Mouse (Mus musculus) fat pad, adult 2 months (tissue): ENCODE measurements around the gene Palm3.

Source experiments
- DNase-seq: peaks from one replicate; pipeline ENCODE4 v3.0.0-alpha.2; 2011; ENCODE audit warnings: low read depth, low spot score; ENCODE audit errors: extremely low read depth

Palm3 gene

DNA sequence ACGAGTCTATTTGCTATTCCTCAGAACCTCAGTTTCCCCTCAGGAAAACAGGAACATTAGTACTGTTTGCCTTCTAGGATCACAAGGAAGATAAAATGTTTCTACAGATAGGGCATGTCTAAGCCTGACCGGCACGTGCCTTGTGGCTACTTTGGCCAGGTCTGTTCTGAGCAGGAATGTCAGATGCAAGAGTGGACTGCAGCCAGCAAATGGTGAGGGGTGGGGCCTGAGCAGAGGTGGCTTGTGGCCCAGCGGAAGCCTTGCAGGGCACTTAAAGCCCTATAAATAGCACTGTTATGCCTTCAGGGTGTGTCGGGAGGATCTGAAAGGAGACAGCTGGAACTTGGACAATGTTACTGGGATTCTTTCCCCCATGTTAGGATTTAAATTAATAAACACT, 1.8 kb downstream of the Palm3 start:
- no peak for DNase-seq

DNA sequence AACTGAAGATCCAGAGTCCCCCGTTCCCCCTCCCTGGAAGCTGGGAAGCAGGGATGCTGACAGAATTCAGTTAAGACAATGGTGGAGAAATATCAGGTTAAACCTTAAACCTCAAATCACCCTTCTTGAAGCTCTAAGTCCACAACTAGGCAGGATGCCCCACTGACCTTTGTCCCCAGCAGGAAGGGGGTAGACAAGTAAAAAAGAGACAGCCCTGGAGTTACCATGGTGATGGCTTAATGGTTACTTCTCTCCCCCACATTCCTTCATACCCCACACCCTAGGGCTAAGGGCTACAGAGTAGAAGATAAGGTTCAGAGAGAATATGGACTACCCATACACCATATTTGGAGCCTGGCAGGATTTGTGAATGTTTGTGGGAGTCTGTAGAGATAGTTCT, 2.4 kb downstream of the Palm3 start:
- DNase-seq, result no peak

DNA sequence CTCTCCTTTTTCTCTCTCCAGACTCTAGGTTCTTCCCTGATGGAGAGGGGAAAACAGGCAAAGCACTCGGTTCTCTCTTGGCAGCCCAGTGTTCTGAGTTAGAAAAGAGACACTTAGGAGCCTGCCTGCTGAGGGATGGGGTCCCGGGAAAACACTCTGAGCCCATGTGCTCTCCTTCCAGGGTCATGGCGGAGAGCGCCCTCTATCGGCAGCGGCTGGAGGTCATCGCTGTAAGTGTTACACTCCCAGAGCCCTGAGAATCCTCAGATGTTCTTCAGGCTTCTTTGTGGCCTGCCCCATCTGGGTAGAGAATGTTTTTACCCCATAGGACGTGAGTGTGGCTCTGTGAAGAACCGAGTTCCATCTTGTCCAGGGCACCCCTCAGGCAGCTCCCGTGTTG, 2.9 kb downstream of the Palm3 start:
- DNase-seq, result no peak

DNA sequence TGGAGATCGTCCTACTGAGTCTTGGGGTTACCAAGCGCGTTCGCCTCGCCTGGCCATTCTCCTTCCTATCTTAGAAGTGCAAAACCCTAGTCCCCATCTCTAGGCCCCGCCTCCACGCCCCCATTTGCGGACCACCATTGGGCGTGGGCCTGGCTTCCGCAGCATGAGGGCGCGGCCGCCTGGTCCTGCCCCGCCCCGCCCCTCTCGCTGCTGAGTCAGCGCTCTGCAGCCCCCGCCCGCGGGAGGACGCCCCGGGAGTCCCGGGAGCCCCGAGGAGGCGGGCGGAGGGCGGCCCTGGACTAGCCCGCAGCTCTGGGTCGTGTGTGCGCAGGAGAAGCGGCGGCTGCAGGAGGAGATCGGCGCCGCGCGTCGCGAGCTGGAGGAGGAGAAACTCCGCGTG, 4.6 kb downstream of the Palm3 start:
- no peak for DNase-seq

- no peak for DNase-seq
Measured at GRCm38 (mm10) chr8:84027449-84027848, 6.2 kb downstream of the Palm3 start.

DNA sequence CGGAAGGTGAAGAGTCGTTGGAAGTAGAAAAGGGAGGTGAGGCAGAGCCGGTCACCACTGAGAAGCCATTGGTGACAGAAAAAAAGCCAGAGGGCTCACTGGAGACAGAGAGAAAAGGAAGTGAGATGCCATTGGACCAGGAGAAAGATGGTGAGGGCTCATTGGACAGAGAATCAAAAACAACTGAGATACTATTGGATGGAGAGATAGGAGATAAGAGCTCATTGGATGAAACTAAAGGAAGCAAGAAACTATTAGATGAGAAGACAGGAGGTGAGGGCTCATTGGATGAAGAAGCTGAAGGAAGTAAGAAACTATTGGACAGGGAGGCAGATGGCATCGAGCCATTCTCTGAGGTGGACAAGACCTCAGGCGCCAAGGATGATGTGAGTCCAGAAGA, 8.0 kb downstream of the Palm3 start:
- DNase-seq, result no peak

DNA sequence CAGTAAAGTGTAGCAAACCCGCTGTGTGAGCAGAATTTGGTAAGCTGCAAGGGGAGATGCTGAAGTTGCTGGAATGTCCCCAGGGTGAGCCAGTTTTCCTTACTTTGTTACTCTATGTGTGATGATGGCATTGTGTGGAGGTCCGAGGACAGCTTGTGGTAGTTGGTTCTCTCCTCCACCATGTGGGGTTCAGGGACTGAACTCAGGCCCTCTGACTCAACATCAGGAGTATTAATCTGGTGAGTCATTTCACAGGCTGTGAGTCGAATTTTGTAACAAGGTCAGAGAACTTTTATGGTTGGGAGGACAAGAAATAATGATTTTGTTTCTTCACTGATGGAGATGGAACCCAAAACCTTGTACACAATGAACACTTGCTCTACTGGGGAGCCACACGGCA, 11.5 kb downstream of the Palm3 start:
- no peak for DNase-seq

GRCm38 (mm10) chr8:84038015-84038414, 16.7 kb downstream of the Palm3 start:
- DNase-seq, result no peak

DNA sequence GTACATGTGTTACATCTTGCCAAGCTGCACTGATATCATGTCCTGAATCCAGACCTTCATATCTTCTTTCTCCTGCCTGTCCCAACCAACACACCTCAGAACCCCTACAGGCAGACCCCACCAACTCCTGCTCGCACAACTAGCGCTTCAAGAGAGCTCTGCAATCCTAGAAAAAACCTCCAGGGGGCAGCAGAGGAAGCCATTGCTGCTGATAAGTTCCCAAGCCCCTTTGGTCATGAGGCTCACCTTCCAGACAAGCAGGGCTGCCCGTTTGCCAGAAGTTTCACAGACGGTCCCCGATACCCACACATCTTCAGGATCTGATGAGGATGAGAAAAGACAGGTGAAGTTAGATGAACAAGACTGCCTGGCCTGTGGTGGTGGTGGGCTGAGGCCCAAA, 17.8 kb downstream of the Palm3 start:
- DNase-seq, result no peak

GRCm38 (mm10) chr8:84042066-84042947, 21.0 kb downstream of the Palm3 start, which contains the start of gene Il27ra:
Il27ra (minus strand) TSS chr8:84042589.
- no peak for DNase-seq

DNA sequence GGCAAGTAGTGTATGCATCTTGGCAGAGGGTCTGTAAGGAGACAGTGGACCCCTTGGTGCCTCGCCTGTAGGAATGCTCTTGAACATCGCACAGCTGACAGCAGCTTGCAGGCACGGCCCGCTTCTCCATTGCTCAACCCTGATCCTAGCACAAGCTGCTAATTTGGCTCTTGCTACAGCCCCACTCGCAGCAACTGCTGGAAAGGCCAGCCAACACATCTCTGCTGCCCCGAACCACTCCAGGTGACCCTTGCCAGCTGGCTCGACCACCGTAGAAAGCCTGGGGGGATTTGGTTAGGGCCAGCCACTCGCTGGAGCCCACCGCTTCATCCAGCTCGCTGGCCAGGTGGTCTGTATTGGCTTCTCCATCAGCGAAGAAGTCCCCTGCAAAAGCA, 21.7 kb downstream of the Palm3 start:
- no peak for DNase-seq

DNA sequence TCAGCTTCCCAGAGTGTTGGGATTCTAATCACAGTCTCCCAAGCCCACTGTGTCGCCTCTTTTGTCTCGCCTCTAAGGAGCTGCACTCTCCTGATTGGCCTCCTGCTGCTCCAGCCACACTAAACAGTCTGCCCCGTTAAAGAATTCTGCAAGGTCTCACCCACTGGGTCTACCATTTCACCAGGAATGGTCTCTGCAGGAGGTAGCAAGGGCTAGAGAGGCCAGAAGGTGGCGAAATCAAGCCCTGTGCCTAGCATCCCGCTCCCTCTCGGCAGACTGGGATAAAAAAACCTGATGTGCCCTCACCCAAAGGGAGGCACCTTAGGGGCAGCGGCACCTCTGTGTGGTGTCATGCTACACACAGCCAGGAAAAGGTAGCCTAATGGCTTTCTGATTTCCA, 22.8 kb downstream of the Palm3 start:
- no peak for DNase-seq

DNA sequence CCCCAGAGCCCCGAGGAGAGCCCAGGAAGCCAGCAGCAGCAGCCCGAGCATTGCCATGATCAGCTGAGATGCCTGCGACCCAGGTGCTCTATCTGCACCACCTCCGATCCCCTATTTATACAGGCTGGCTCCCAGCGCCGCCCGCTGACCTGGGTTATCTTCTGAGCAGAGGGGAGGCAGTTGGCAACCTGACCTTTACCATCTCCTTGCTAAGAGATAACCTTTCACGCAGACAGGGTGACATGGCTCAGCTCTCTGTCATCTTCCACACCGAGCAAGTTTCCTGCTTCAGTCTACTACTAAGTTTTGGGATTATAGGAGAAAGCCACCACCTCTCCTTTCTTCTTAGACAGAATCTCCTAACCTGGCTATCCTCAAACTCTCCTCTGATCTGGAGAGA, 23.6 kb downstream of the Palm3 start, which contains the start of gene Rln3:
TSS of gene Rln3 (minus strand) at position 101 of the 400 bp plus-strand sequence.
- no peak for DNase-seq

DNA sequence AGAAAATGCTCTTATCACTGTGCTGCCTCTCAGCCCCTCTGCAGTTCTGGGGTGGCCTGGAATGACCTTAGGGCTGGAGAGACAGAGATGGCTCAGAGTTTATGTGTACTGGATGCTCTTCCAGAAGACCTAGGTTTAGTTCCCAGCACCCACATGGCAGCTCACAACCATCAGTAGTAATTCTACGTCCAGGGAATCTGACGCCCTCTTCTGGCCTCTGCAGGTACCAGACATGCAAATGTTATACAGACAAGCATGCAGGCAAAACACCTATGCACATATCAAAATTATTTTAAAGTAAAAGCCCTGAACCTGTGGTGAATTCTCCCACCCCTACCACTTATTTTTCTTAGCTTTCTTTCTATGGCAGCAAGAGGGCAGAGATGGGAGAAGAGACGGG, 25.2 kb downstream of the Palm3 start:
- no peak for DNase-seq

GRCm38 (mm10) chr8:84048171-84048570, 26.9 kb downstream of the Palm3 start:
- DNase-seq, result no peak

- no peak for DNase-seq
Measured at GRCm38 (mm10) chr8:84052746-84053145, 31.5 kb downstream of the Palm3 start.

GRCm38 (mm10) chr8:84053229-84053628, 32.0 kb downstream of the Palm3 start:
- DNase-seq, result no peak

GRCm38 (mm10) chr8:84057827-84058226, 36.6 kb downstream of the Palm3 start:
- DNase-seq, result no peak

DNA sequence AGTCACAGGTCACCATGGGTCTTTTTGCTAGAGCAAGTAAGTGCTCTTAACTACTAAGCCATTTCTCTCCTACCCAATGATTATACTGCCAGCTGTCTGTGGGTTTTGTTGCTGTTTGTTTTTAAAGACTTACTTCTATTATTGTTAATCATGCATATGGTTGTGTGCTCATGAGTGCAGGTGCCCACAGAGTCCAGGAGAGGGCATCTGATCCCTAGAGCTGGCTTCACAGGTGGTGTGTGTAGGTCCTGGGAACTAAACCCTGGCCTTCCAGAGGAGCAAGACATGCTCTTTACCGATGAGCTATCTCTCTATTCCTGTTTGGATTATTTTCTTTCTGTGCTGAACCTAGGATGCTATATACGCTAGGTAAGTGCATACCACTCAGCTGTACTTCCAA, 38.0 kb downstream of the Palm3 start:
- no peak for DNase-seq

- no peak for DNase-seq
Measured at GRCm38 (mm10) chr8:84060245-84060644, 39.0 kb downstream of the Palm3 start.

DNA sequence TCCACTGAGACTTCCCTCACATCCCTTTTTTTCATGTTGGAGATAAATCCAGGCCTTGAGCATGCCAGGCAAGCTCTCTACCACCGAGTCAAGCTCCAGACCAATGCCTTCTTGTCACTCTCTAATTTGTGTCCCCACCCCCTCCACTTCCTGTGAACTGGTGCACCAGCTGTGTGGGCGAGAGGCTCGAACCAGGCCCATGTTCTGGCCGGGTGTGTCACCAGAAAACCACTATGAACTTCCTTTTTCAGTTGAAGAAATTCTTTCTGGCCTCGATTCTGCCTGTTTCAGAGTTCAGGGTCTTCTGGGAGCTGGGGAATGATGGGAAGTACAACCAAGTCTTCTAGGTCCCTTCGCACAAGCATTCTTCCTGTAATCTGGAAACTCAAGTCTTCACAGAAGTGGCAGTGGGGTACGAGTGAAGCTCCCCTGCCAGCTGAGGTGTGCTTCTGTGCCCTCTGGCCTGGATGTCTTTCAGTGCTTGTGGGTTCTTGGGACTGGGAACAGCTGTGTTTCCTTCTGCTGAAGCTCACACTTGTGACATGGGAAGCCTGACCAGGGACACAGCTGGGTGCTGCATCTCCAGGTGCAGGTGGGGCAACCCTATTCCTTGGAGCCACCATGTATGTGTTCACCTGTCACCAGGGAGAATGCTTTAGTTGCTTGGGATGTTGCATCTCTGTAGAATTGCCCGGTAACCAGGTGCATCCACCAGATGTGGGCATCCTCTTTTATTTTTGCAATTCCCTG, 42.8 kb downstream of the Palm3 start:
- no peak for DNase-seq

GRCm38 (mm10) chr8:84065037-84065436, 43.8 kb downstream of the Palm3 start, which contains the start of gene Gm10643:
Gm10643 (minus strand) TSS chr8:84065137.
- DNase-seq, result no peak
